ENCODE assay signal across 23 mouse cellular contexts in genomic region chr1:36497312-36497711, GRCm38 (mm10). TPM values are rescaled to one million over a fixed set of nuclear protein-coding genes. Genes with fewer than 3 reads are reported as not detected.
"Had no signal": no experiment of that assay in that cellular context is flagged by ENCODE, and none has a peak within 500 bp of the region (broad histone marks: within the 10 kb centered on the region; RNA-seq: fewer than 3 reads in every experiment).

No protein-coding gene starts in this region.

- H3K27me3 ChIP-seq: hindbrain, embryonic 12.5 days; hindbrain, embryonic 15.5 days; intestine, embryonic 15.5 days; limb, embryonic 12.5 days; liver, embryonic 13.5 days; liver, embryonic 15.5 days had no signal

- ATAC-seq: inflammation-experienced regulatory T-cells, adult 6 months; intestine, embryonic 15.5 days; intestine, postnatal 0 days had no signal

- H3K9ac ChIP-seq: hindbrain, embryonic 12.5 days; hindbrain, embryonic 15.5 days; intestine, embryonic 15.5 days; limb, embryonic 12.5 days; liver, embryonic 13.5 days; liver, embryonic 15.5 days had no signal

- DNase-seq: gastrocnemius, postnatal 14 days; heart, adult 2 months; kidney, adult 18-20 months; liver; liver, embryonic 13.5 days had no signal

- H3K36me3 ChIP-seq: hindbrain, embryonic 15.5 days; liver, embryonic 13.5 days; liver, embryonic 15.5 days had no signal

- H3K9me3 ChIP-seq: hindbrain, embryonic 10.5 days; hindbrain, embryonic 12.5 days; hindbrain, embryonic 15.5 days; intestine, embryonic 15.5 days; limb, embryonic 10.5 days; limb, embryonic 12.5 days; liver, embryonic 13.5 days; liver, embryonic 15.5 days had no signal

- H3K27ac ChIP-seq: heart, adult 2 months; hindbrain, embryonic 10.5 days; hindbrain, embryonic 12.5 days; hindbrain, embryonic 15.5 days; intestine, embryonic 15.5 days; layer of hippocampus, adult 2 months; left cerebral cortex, adult 2 months; limb, embryonic 10.5 days; limb, embryonic 12.5 days; liver, embryonic 13.5 days; liver, embryonic 15.5 days had no signal

- H3K4me2 ChIP-seq: heart, embryonic 11.5 days; hindbrain, embryonic 12.5 days; hindbrain, embryonic 15.5 days; intestine, embryonic 15.5 days; limb, embryonic 12.5 days; liver, embryonic 11.5 days; liver, embryonic 13.5 days; liver, embryonic 15.5 days had no signal

- H3K4me1 ChIP-seq: hindbrain, embryonic 15.5 days; liver, embryonic 13.5 days; liver, embryonic 15.5 days had no signal

- H3K4me3 ChIP-seq: heart, adult 2 months; hindbrain, embryonic 10.5 days; hindbrain, embryonic 12.5 days; hindbrain, embryonic 15.5 days; intestine, embryonic 15.5 days; layer of hippocampus, adult 2 months; left cerebral cortex, adult 2 months; limb, embryonic 10.5 days; limb, embryonic 12.5 days; liver, embryonic 13.5 days; liver, embryonic 15.5 days had no signal

RNA-seq across cellular contexts. Expression of gene Gm42417, which starts 41.9 kb away (rescaled TPM):
- total RNA-seq: layer of hippocampus, adult 2 months; left cerebral cortex, adult 2 months; left cerebral cortex, postnatal 14 days; left cerebral cortex, postnatal 36 days had no signal
- polyA plus RNA-seq: frontal cortex, adult 2 months; heart, adult 2 months; heart, embryonic 11.5 days; heart, embryonic 14.5 days; heart, embryonic 16.5 days; hindbrain, embryonic 12.5 days; liver, embryonic 11.5 days; liver, embryonic 13.5 days; liver, embryonic 15.5 days had no signal
